In genomic region chr17:6406972-6407371, GRCm38 (mm10) we compare ENCODE assay signal across 8 mouse cellular contexts. TPM values are rescaled to one million over a fixed set of nuclear protein-coding genes. Genes with fewer than 3 reads are reported as not detected.
DNase-seq lines count a peak whose midpoint lies in the region; ATAC-seq lines count a peak whose summit lies in the region.
"Not testable (repeated sequence)": the region's sequence is repeated elsewhere in the genome, so short reads cannot be mapped to it uniquely, and the experiment has no call there.

No protein-coding gene starts in this region.

- not testable (repeated sequence) for H3K9ac ChIP-seq in embryonic facial prominence, embryonic 13.5 days; kidney, embryonic 15.5 days

- not testable (repeated sequence) for H3K9me3 ChIP-seq in embryonic facial prominence, embryonic 13.5 days; kidney, embryonic 15.5 days (replicated peaks)

- peak; percentile 28 for DNase-seq in adrenal gland, adult 8-10 months
- DNase-seq in heart, adult 11 months, result peak; percentile 86
- peak; percentile 92 to 95 for DNase-seq in lung, adult 18-20 months
- DNase-seq in lung, postnatal 14 days, result peak; percentile 71
- peak; percentile 53 for DNase-seq in urinary bladder, postnatal 25 days (ENCODE audit: low spot score)

- H3K27ac ChIP-seq in embryonic facial prominence, embryonic 13.5 days; kidney, embryonic 15.5 days: not testable (repeated sequence)

- peak; percentile 67; the same call in 1 of the 2 replicates for ATAC-seq in embryonic facial prominence, embryonic 13.5 days (ENCODE audit: insufficient number of reproducible peaks, insufficient read depth, low FRiP score, low TSS enrichment, low read depth)
- peak; percentile 47; the same call in 1 of the 2 replicates for ATAC-seq in kidney, embryonic 15.5 days (replicated peaks; ENCODE audit: low FRiP score)
- peak; percentile 61 for ATAC-seq in neutrophil, adult 5-6 weeks (ENCODE audit: extremely low read depth, insufficient number of reproducible peaks, low FRiP score, poor library complexity, severe bottlenecking)

- H3K27me3 ChIP-seq in embryonic facial prominence, embryonic 13.5 days; kidney, embryonic 15.5 days: not testable (repeated sequence)

- not testable (repeated sequence) for H3K4me3 ChIP-seq in embryonic facial prominence, embryonic 13.5 days; kidney, embryonic 15.5 days (replicated peaks)

- not testable (repeated sequence) for H3K36me3 ChIP-seq in embryonic facial prominence, embryonic 13.5 days; kidney, embryonic 15.5 days

- WGBS in embryonic facial prominence, embryonic 13.5 days, result 28% methylated on average over 1 of the region's 2 CpGs
- WGBS in kidney, embryonic 15.5 days, result 43% methylated on average over 1 of the region's 2 CpGs

- H3K4me2 ChIP-seq in embryonic facial prominence, embryonic 13.5 days; kidney, embryonic 15.5 days: not testable (repeated sequence)

- H3K4me1 ChIP-seq in embryonic facial prominence, embryonic 13.5 days; kidney, embryonic 15.5 days: not testable (repeated sequence)

RNA-seq across cellular contexts. Expression of gene Dynlt1b, which starts 22.9 kb away (rescaled TPM):
- 100 to 1,000 TPM in 3 of 4 experiments, 10 to 100 TPM in 1; 90.2 to 122 (median 107) TPM for total RNA-seq in adrenal gland, adult 8-10 months (2022)
- polyA plus RNA-seq in embryonic facial prominence, embryonic 13.5 days (2015; fragmentation: Nextera tagmentation; extraction: Ambion mirVana), result 511 and 514 TPM in 2 replicates
- 445 and 456 TPM in 2 replicates for polyA plus RNA-seq in kidney, embryonic 15.5 days (2015; fragmentation: Nextera tagmentation; extraction: Ambion mirVana)
- 180 and 185 TPM in 2 replicates for total RNA-seq in neutrophil, adult 5-6 weeks (2017)

Comparison
In these comparisons a context has a peak if more than half of its experiments do, and no peak if none do; other contexts are left out.
1. DNase-seq: peak in every context shown above with its lines; median percentile 94 in lung, adult 18-20 months; 86 in heart, adult 11 months; 71 in lung, postnatal 14 days; 53 in urinary bladder, postnatal 25 days; 28 in adrenal gland, adult 8-10 months.